Mouse (Mus musculus): ENCODE data around the gene Aldh1l2. TPM values are rescaled to one million over a fixed set of nuclear protein-coding genes. Genes with fewer than 3 reads are reported as not detected.

The Aldh1l2 gene
- total and polyA plus RNA-seq, 3 experiments = 0.34 to 0.59 TPM; not detected in 1

GRCm38 (mm10) chr10:83542241-83542640 is 8.3 kb upstream of the Aldh1l2 start:
- H3K27me3 ChIP-seq (replicated peaks) = no peaks in the 10 kb centered on the region
- H3K9ac ChIP-seq (ENCODE audit: insufficient read depth, low read depth) = no peak overlapping the region
- peaks cover 0 to 8% of the 10 kb centered on the region in 2 experiments for H3K36me3 ChIP-seq (replicated peaks in 1 of 2; ENCODE audit: control insufficient read depth in 1 of 2, insufficient read depth in 1 of 2, low read length in 1 of 2)
- no peak overlapping the region for H3K4me3 ChIP-seq (replicated peaks in 1 of 3; ENCODE audit: low read depth in 2 of 3, low read length in 2 of 3, poor library complexity in 1 of 3)
- H3K4me2 ChIP-seq (ENCODE audit: insufficient read depth, low read depth, poor library complexity, severe bottlenecking) = no peak overlapping the region
- H3K4me1 ChIP-seq (ENCODE audit: control insufficient read depth in 1 of 2, insufficient read depth in 2 of 2) = peaks cover 0 to 29% of the 10 kb centered on the region in 2 experiments; a peak in 2 of 4 replicates
- no peaks in the 10 kb centered on the region for H3K9me3 ChIP-seq (replicated peaks; ENCODE audit: low read length)
- dilution Hi-C loops (cut with MboI; ENCODE audit: extremely low pct_ligation_motif_present, extremely low pct_unique_long_range_greater_than_20kb, low sequenced_read_pairs) = no loop called here
- in situ Hi-C loops (cut with MboI; ENCODE audit: low pct_ligation_motif_present, low pct_unique_long_range_greater_than_20kb, low sequenced_read_pairs) = no loop called here
- TF ChIP-seq MEF2A (IDR thresholded peaks at IDR 0.05; ENCODE audit: borderline replicate concordance, low read depth, low read length) (no peak), ZNF384 (IDR thresholded peaks at IDR 0.05; ENCODE audit: low read depth, low read length) (no peak), JUN (IDR thresholded peaks at IDR 0.05; ENCODE audit: insufficient read depth, low read depth, low read length) (no peak), ELF1 (IDR thresholded peaks at IDR 0.05; ENCODE audit: low read depth, low read length) (no peak)
- DNase-seq (ENCODE audit: extremely low read depth) = no peak
- peaks cover 19% of the 10 kb centered on the region for H3K79me2 ChIP-seq (replicated peaks; ENCODE audit: control insufficient read depth, extremely low read depth, insufficient read depth, poor library complexity, severe bottlenecking)
- no peak overlapping the region for H3K27ac ChIP-seq (ENCODE audit: insufficient read depth, low read depth)

GRCm38 (mm10) chr10:83540092-83540491 is 6.2 kb upstream of the Aldh1l2 start:
- Histone ChIP-seq H3K27ac (ENCODE audit: insufficient read depth, low read depth) (no peak overlapping the region), H3K4me2 (ENCODE audit: insufficient read depth, low read depth, poor library complexity, severe bottlenecking) (no peak overlapping the region), H3K9ac (ENCODE audit: insufficient read depth, low read depth) (no peak overlapping the region), H3K27me3 (replicated peaks) (no peaks in the 10 kb centered on the region), H3K36me3 (replicated peaks in 1 of 2; ENCODE audit: control insufficient read depth in 1 of 2, insufficient read depth in 1 of 2, low read length in 1 of 2) (no peaks in the 10 kb centered on the region), H3K4me1 (ENCODE audit: control insufficient read depth in 1 of 2, insufficient read depth in 2 of 2) (peaks cover 0 to 19% of the 10 kb centered on the region in 2 experiments; a peak in 2 of 4 replicates), H3K4me3 (replicated peaks in 1 of 3; ENCODE audit: low read depth in 2 of 3, low read length in 2 of 3, poor library complexity in 1 of 3) (no peak overlapping the region), H3K79me2 (replicated peaks; ENCODE audit: control insufficient read depth, extremely low read depth, insufficient read depth, poor library complexity, severe bottlenecking) (peaks cover 8% of the 10 kb centered on the region), H3K9me3 (replicated peaks; ENCODE audit: low read length) (no peaks in the 10 kb centered on the region)
- no peak for TF ChIP-seq IRF4 (IDR thresholded peaks at IDR 0.05; ENCODE audit: low read depth, low read length)
- no peak for TF ChIP-seq JUN (IDR thresholded peaks at IDR 0.05; ENCODE audit: insufficient read depth, low read depth, low read length)
- TF ChIP-seq MAFK (IDR thresholded peaks at IDR 0.05; ENCODE audit: insufficient replicate concordance, low read length) = no peak
- no peak for TF ChIP-seq MAX (IDR thresholded peaks at IDR 0.05; ENCODE audit: low read length)
- TF ChIP-seq ZNF384 (IDR thresholded peaks at IDR 0.05; ENCODE audit: low read depth, low read length) = no peak
- TF ChIP-seq E2F4 (IDR thresholded peaks at IDR 0.05; ENCODE audit: insufficient replicate concordance, low read depth, low read length) = no peak
- TF ChIP-seq EP300 (IDR thresholded peaks at IDR 0.05; ENCODE audit: low read length) = no peak
- TF ChIP-seq ZKSCAN1 (IDR thresholded peaks at IDR 0.05; ENCODE audit: borderline replicate concordance, low read depth, low read length) = no peak
- no peak for TF ChIP-seq TBP (conservative IDR thresholded peaks at IDR 0.05; ENCODE audit: low read depth, low read length)
- dilution Hi-C loops (cut with MboI; ENCODE audit: extremely low pct_ligation_motif_present, extremely low pct_unique_long_range_greater_than_20kb, low sequenced_read_pairs) (no loop called here), in situ Hi-C loops (cut with MboI; ENCODE audit: low pct_ligation_motif_present, low pct_unique_long_range_greater_than_20kb, low sequenced_read_pairs) (no loop called here)
- DNase-seq (ENCODE audit: extremely low read depth) = no peak

GRCm38 (mm10) chr10:83539311-83539980 is 5.5 kb upstream of the Aldh1l2 start:
- peaks cover 0 to 18% of the 10 kb centered on the region in 2 experiments; a peak in 2 of 4 replicates for H3K4me1 ChIP-seq (ENCODE audit: control insufficient read depth in 1 of 2, insufficient read depth in 2 of 2)
- dilution Hi-C loops (cut with MboI; ENCODE audit: extremely low pct_ligation_motif_present, extremely low pct_unique_long_range_greater_than_20kb, low sequenced_read_pairs) = no loop called here

More at GRCm38 (mm10) chr10:83539311-83539980, 5.5 kb upstream of the Aldh1l2 start:
- H3K79me2 ChIP-seq (replicated peaks; ENCODE audit: control insufficient read depth, extremely low read depth, insufficient read depth, poor library complexity, severe bottlenecking) = peaks cover 3% of the 10 kb centered on the region
- DNase-seq (ENCODE audit: extremely low read depth) = no peak
- no peak overlapping the region for H3K4me3 ChIP-seq (replicated peaks in 1 of 3; ENCODE audit: low read depth in 2 of 3, low read length in 2 of 3, poor library complexity in 1 of 3)
- no peak for TF ChIP-seq CHD1 (IDR thresholded peaks at IDR 0.05; ENCODE audit: low read depth, low read length)
- TF ChIP-seq UBTF (IDR thresholded peaks at IDR 0.05; ENCODE audit: low read depth, low read length) = no peak
- no peak for TF ChIP-seq IRF4 (IDR thresholded peaks at IDR 0.05; ENCODE audit: low read depth, low read length)
- TF ChIP-seq ZKSCAN1 (IDR thresholded peaks at IDR 0.05; ENCODE audit: borderline replicate concordance, low read depth, low read length) = no peak
- TF ChIP-seq ELF1 (IDR thresholded peaks at IDR 0.05; ENCODE audit: low read depth, low read length) = no peak
- TF ChIP-seq BHLHE40 (IDR thresholded peaks at IDR 0.05; ENCODE audit: low read depth, low read length) = no peak
- TF ChIP-seq ZMIZ1 (IDR thresholded peaks at IDR 0.05; ENCODE audit: low read depth, low read length) = no peak
- TF ChIP-seq USF2 (conservative IDR thresholded peaks at IDR 0.05; ENCODE audit: low read depth, low read length) = no peak
- no peak for TF ChIP-seq ZC3H11A (IDR thresholded peaks at IDR 0.05; ENCODE audit: low read depth, low read length)
- no peak for TF ChIP-seq POLR2AphosphoS2 (IDR thresholded peaks at IDR 0.05; ENCODE audit: low read depth, low read length)
- TF ChIP-seq ETS1 (conservative IDR thresholded peaks at IDR 0.05; ENCODE audit: low read depth, low read length) = no peak
- no peak for TF ChIP-seq TCF12 (IDR thresholded peaks at IDR 0.05; ENCODE audit: low read depth, low read length)
- no peak for TF ChIP-seq KAT2A (IDR thresholded peaks at IDR 0.05; ENCODE audit: insufficient replicate concordance, low read length)
- TF ChIP-seq MAFK (IDR thresholded peaks at IDR 0.05; ENCODE audit: insufficient replicate concordance, low read length) = no peak
- no peak for TF ChIP-seq SIN3A (IDR thresholded peaks at IDR 0.05; ENCODE audit: low read length)
- H3K9me3 ChIP-seq (replicated peaks; ENCODE audit: low read length) = no peaks in the 10 kb centered on the region
- no peaks in the 10 kb centered on the region for H3K27me3 ChIP-seq (replicated peaks)
- no peak overlapping the region for H3K9ac ChIP-seq (ENCODE audit: insufficient read depth, low read depth)
- in situ Hi-C loops (cut with MboI; ENCODE audit: low pct_ligation_motif_present, low pct_unique_long_range_greater_than_20kb, low sequenced_read_pairs) = no loop called here
- no peaks in the 10 kb centered on the region for H3K36me3 ChIP-seq (replicated peaks in 1 of 2; ENCODE audit: control insufficient read depth in 1 of 2, insufficient read depth in 1 of 2, low read length in 1 of 2)
- H3K4me2 ChIP-seq (ENCODE audit: insufficient read depth, low read depth, poor library complexity, severe bottlenecking) = no peak overlapping the region
- no peak overlapping the region for H3K27ac ChIP-seq (ENCODE audit: insufficient read depth, low read depth)
